Mouse (Mus musculus): ENCODE results near the gene Muc3.

- TF ChIP-seq CTCF (IDR thresholded peaks at IDR 0.05; ENCODE audit: insufficient read depth, low read length) (no peak), POLR2A (IDR thresholded peaks at IDR 0.05; ENCODE audit: borderline replicate concordance, extremely low read depth, low read depth, low read length) (no peak)
Observed at GRCm38 (mm10) chr5:137100660-137101059, 48.5 kb downstream of the Muc3 start.
